Mouse (Mus musculus): Measurements from ENCODE around the gene Gng12. TPM values are rescaled to one million over a fixed set of nuclear protein-coding genes. Genes with fewer than 3 reads are reported as not detected.

The Gng12 gene
- total RNA-seq, 2 experiments from 2014 or later = 31.1 to 31.6 TPM

DNA sequence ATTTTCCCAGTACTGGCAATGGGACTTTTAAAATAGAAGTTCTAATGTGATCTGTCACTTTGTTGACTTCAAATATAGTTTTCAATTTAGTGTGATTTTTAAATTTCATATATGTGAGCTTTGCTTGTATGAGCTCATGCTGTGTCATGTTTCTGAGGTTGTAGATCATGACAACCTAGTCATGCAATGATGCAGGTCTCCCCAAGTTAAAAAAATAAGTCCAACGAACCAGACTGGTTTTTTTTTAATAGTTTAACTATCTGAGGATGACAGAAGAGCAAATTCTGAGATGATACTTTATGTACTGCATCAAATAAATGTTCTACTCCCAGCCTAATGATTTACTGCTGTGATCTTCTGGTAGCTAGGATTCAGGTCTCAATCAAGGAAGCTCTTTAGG lies 153.9 kb downstream of the Gng12 start:
- no peak for DNase-seq (ENCODE audit: low spot score)

GRCm38 (mm10) chr6:67056108-67056888 lies 160.1 kb downstream of the Gng12 start:
- DNase-seq (ENCODE audit: low spot score) = no peak

DNA sequence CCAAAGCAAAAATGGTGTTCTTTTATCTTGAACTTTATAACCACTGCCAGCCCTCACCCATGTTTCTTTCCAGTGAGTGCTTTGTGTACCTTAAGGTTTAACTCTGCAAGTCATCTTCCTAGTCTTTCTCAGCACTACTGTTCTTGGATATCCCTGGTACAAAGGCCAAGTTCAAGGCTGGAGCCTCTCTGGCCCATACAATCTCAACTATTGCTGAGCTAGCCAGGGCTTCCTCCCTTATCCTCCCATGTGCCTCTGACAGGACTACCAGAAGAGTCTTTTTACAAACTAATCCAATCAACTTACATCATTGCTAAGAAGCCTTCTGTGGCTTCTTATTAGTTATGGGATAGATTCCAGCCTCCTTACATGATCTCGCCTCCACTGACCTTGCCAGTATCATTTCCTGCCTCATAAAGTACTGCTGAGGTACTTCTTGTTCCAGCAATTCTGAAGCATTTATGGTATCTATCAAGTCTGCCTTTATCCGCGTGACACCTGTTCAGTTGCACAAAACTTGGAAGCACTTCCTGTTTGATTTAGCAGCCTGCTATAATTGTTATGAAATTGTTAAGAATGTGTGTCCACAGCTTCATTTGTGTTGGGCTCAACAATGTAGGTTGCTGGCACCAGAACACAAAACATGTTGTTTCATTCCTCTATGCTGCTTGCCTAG lies 160.8 kb downstream of the Gng12 start:
- peak; percentile 21 for DNase-seq (ENCODE audit: low spot score)

- no peak for DNase-seq (ENCODE audit: low spot score)
These were observed 161.4 kb downstream of the Gng12 start for GRCm38 (mm10) chr6:67057574-67057973.

GRCm38 (mm10) chr6:67057991-67058696 lies 161.9 kb downstream of the Gng12 start:
- DNase-seq (ENCODE audit: low spot score) = no peak

DNA sequence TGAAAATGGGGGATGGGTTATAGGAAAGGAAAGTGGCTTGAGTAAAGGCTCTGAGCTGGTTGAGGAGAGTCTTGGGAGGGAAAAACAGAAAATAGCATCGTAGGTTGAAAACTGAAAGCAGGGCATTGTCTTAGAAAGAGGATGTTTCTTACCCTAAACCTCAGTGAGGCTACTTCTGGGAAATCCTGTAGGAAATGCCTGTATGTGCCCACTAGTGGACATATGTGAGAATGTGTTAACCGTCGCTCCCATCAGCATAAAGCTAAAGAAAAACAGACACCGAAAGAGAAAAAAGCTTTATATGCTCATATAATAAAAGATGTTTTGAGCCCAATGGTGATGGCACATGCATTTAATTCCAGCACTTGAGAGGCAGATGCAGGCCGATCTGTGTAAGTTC lies 163.9 kb downstream of the Gng12 start:
- DNase-seq (ENCODE audit: low spot score) = no peak

- DNase-seq (ENCODE audit: low spot score) = peak; percentile 23
These were observed 173.1 kb downstream of the Gng12 start for GRCm38 (mm10) chr6:67069219-67069762.

DNA sequence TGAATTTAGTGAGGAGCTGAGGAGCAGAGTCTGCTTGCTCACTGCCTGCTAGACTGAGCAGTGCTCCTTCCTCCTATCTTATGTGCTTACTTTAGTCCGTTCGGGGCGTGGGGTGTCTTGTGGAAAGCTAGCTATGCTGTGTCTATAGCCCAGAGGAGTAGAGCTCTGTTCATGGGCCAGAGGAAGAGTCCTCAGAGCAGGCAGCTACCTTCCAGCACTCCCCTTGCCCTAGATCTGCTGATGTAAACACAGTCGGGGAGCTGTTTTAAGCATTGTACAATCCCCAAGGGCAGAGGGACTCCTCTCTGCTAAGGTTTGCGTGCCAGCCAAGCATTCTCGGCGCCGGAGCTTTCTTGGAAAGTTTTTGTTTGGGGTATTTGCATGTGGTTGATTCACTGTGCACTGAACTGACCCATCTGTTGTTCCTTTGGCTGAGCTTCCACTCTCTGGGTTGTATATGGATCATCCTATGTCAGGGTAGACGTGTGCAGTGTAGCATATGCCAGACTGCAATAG lies 173.7 kb downstream of the Gng12 start:
- DNase-seq (ENCODE audit: low spot score) = no peak

Other genes with a start within 250 kb of the Gng12 start
- not detected for gene Vmn1r35, start 210.5 kb upstream of the Gng12 start, total RNA-seq (2021)
- gene Vmn1r36, start 177.2 kb upstream of the Gng12 start, total RNA-seq (2021) = not detected
- gene Vmn1r37, start 167.0 kb upstream of the Gng12 start, total RNA-seq (2021) = not detected
- not detected for gene Vmn1r38, start 113.8 kb upstream of the Gng12 start, total RNA-seq (2021)
- gene Vmn1r39, start 85.8 kb upstream of the Gng12 start, total RNA-seq (2021) = not detected
- gene Gadd45a, start 141.1 kb downstream of the Gng12 start, total RNA-seq (2021) = 10 to 100 TPM; 25.4 to 43.2 TPM